Mouse (Mus musculus): ENCODE measurements at regions not wholly inside any gene's neighbourhood (a gene's known extent, or its start where the extent isn't known, plus 50 kb on each side); places are given as distances from the start of the nearest gene placed in this dataset.

DNA sequence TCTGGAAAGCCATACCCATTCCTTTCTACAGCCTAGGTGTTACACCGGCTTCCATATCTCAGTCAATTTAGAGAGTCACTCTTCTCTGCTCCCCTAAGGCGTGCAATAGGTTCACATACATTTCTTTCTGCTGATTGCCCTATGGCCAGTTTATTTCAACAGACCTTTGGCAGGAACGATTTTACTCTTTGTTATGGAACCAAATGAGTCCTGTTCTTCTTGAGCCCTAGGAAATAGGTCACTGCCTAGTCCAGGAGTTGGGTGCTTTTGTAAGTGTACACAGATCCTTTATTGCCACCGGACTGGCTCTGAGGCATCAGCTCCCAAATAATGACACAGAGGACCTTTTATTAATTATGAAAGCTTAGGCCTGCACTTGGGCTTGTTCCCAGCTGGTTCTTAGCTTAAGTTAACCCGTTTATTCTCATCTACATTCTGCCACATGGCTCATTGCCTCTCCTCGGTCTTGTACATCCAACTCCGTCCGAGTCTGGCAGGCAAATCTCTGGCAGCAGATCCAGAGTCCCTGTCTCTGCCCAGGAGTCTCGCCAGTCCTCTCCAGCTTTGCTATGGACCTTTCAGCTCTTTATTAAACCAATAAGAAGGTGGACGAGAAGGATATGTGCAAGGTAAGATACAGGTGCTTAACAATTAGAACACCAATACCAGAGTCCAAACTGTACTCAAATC is 287.7 kb upstream of the Rgma start:
- no peaks in the 10 kb centered on the region; a peak in 1 of 4 replicates for H3K27me3 ChIP-seq (ENCODE audit: control insufficient read depth in 1 of 2, insufficient read depth in 2 of 2, low read length in 2 of 2)
- H3K9me3 ChIP-seq (replicated peaks; ENCODE audit: insufficient read depth, low read length), result no peaks in the 10 kb centered on the region
- no peaks in the 10 kb centered on the region for H3K4me1 ChIP-seq (ENCODE audit: control insufficient read depth in 1 of 2, insufficient read depth in 2 of 2, low read length in 2 of 2)
- no peak overlapping the region for H3K9ac ChIP-seq (ENCODE audit: control insufficient read depth, low read depth, low read length, poor library complexity, severe bottlenecking)
- TF ChIP-seq TBP (IDR thresholded peaks at IDR 0.05; ENCODE audit: low read depth, low read length) (no peak), MYB (IDR thresholded peaks at IDR 0.05; ENCODE audit: low read depth, low read length) (no peak), NELFE (IDR thresholded peaks at IDR 0.05; ENCODE audit: low read depth, low read length) (no peak), JUND (IDR thresholded peaks at IDR 0.05; ENCODE audit: low read depth, low read length) (no peak), CTCF (IDR thresholded peaks at IDR 0.05 in 2 of 3, conservative IDR thresholded peaks at IDR 0.05 in 1 of 3; ENCODE audit: control insufficient read depth in 1 of 3, insufficient read depth in 1 of 3, low read depth in 2 of 3, low read length in 3 of 3, poor library complexity in 1 of 3, severe bottlenecking in 1 of 3) (no peak), ELF1 (IDR thresholded peaks at IDR 0.05; ENCODE audit: low read depth, low read length) (no peak), KAT2A (conservative IDR thresholded peaks at IDR 0.05; ENCODE audit: low read depth, low read length) (no peak), CHD2 (IDR thresholded peaks at IDR 0.05; ENCODE audit: low read length) (no peak), UBTF (IDR thresholded peaks at IDR 0.05; ENCODE audit: borderline replicate concordance, insufficient read depth, low read depth, low read length) (no peak), ETS1 (IDR thresholded peaks at IDR 0.05; ENCODE audit: low read depth, low read length) (no peak), ZMIZ1 (IDR thresholded peaks at IDR 0.05; ENCODE audit: low read depth, low read length) (no peak), BHLHE40 (IDR thresholded peaks at IDR 0.05; ENCODE audit: borderline replicate concordance, low read depth, low read length) (no peak)
- no peak for DNase-seq (ENCODE audit: low read depth, low spot score)
- no peaks in the 10 kb centered on the region for H3K36me3 ChIP-seq (ENCODE audit: control insufficient read depth in 1 of 2, insufficient read depth in 2 of 2, low read length in 2 of 2)
- no peak overlapping the region for H3K4me3 ChIP-seq (ENCODE audit: control insufficient read depth in 1 of 2, insufficient read depth in 1 of 2, low read depth in 2 of 2, low read length in 2 of 2)
- no peak overlapping the region for H3K27ac ChIP-seq (ENCODE audit: control insufficient read depth, low read depth, low read length)
- H3K79me2 ChIP-seq (ENCODE audit: control insufficient read depth, insufficient read depth, low read length, poor library complexity), result no peaks in the 10 kb centered on the region

DNA sequence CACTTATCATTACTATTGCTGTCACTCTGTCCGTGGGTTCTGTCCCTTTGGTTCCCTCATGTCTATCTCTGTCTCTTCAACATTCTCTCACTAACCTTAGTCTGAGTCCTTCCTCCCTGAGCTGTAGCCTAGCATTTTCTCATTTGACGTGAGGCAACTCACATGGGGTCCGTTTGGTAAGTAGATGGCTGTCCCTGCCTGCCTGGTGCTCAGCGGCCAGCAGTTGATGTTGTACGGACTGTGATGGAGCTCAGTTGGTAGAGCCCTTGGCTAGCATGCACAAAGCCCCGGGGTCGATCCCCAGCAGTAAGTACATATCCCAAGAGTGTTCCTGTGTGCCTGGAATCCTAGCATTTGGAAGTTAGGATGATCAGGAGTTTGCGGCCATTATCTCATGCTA is 287.0 kb upstream of the Rgma start:
- Histone ChIP-seq H3K4me3 (ENCODE audit: control insufficient read depth in 1 of 2, insufficient read depth in 1 of 2, low read depth in 2 of 2, low read length in 2 of 2) (no peak overlapping the region), H3K4me1 (ENCODE audit: control insufficient read depth in 1 of 2, insufficient read depth in 2 of 2, low read length in 2 of 2) (no peaks in the 10 kb centered on the region), H3K27ac (ENCODE audit: control insufficient read depth, low read depth, low read length) (no peak overlapping the region), H3K79me2 (ENCODE audit: control insufficient read depth, insufficient read depth, low read length, poor library complexity) (no peaks in the 10 kb centered on the region), H3K36me3 (ENCODE audit: control insufficient read depth in 1 of 2, insufficient read depth in 2 of 2, low read length in 2 of 2) (no peaks in the 10 kb centered on the region), H3K9ac (ENCODE audit: control insufficient read depth, low read depth, low read length, poor library complexity, severe bottlenecking) (no peak overlapping the region), H3K27me3 (ENCODE audit: control insufficient read depth in 1 of 2, insufficient read depth in 2 of 2, low read length in 2 of 2) (no peaks in the 10 kb centered on the region; a peak in 1 of 4 replicates), H3K9me3 (replicated peaks; ENCODE audit: insufficient read depth, low read length) (no peaks in the 10 kb centered on the region)
- TF ChIP-seq ZKSCAN1 (IDR thresholded peaks at IDR 0.05; ENCODE audit: low read depth, low read length), result no peak
- TF ChIP-seq SMC3 (IDR thresholded peaks at IDR 0.05; ENCODE audit: low read depth, low read length), result no peak
- no peak for TF ChIP-seq ZC3H11A (IDR thresholded peaks at IDR 0.05; ENCODE audit: low read depth, low read length)
- no peak for TF ChIP-seq ZNF384 (IDR thresholded peaks at IDR 0.05; ENCODE audit: low read depth, low read length)
- TF ChIP-seq NELFE (IDR thresholded peaks at IDR 0.05; ENCODE audit: low read depth, low read length), result no peak
- no peak for TF ChIP-seq KAT2A (conservative IDR thresholded peaks at IDR 0.05; ENCODE audit: low read depth, low read length)
- DNase-seq (ENCODE audit: low read depth, low spot score), result no peak

Data from MEL (cell line).